Mouse (Mus musculus) spleen, postnatal 14 days (tissue): ENCODE measurements at regions not wholly inside any gene's neighbourhood (a gene's known extent, or its start where the extent isn't known, plus 50 kb on each side); places are given as distances from the start of the nearest gene placed in this dataset.

Experiments
- DNase-seq, 2 experiments: peaks; one replicate each; pipeline ENCODE4 v3.0.0; 2021 to 2022; ENCODE audit warnings: low spot score in 2 of 2

DNA sequence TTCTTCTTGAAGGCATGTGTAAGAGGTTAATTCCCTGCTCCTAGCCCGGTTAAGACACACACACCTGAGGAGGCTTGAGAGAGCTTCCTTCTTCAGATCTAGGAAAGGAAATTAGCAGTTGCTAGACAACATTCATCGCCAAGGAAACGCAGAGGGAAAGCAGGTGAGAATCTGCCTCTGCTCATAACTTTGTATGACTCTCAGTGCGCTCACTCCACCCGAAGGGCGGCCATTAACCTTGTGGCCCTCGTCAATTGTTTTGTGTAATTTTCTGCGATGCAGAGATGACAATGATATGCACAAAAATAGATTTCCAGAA lies 105.3 kb upstream of the Sgk1 start:
- no peak for DNase-seq

GRCm38 (mm10) chr10:21777103-21777502 lies 104.9 kb upstream of the Sgk1 start:
- no peak for DNase-seq

GRCm38 (mm10) chr10:21783478-21783877 lies 98.5 kb upstream of the Sgk1 start:
- DNase-seq = no peak

- no peak for DNase-seq
Observed at GRCm38 (mm10) chr10:21785110-21785509, 96.9 kb upstream of the Sgk1 start.

GRCm38 (mm10) chr10:21785785-21786184 lies 96.2 kb upstream of the Sgk1 start:
- no peak for DNase-seq

DNA sequence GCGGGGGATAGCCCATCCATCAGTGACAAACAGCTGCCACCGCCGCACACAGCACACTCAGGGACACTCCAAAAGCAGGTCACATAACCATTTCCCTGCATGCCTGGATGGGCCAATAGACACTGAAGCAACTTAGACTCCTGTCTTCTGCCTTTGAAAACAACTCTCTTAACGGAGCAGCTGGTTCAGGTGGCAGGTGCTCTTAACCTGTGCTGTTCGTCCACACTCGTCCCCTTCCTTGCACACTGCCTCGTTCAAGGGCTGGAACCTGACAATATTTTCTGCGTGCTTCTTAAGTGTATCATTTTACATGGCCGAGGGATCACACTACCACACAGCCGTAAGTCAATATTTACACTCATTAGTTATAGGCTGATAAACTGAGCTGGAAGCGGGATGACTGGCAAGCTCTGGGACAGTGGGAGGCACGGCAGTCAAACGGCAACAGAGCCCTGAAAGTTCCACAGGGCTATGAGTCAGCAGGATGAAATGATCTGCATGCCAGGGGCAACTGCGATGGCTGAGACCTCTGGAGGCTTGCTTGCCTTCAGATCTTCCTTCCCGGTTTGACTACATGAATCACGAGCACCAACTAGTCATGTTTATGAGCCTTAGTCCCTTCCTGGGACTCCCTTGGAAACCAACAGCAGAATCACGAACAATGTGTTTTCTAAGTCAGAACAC lies 92.0 kb upstream of the Sgk1 start:
- no peak for DNase-seq

GRCm38 (mm10) chr10:21790991-21791390 lies 91.0 kb upstream of the Sgk1 start:
- DNase-seq = no peak

DNA sequence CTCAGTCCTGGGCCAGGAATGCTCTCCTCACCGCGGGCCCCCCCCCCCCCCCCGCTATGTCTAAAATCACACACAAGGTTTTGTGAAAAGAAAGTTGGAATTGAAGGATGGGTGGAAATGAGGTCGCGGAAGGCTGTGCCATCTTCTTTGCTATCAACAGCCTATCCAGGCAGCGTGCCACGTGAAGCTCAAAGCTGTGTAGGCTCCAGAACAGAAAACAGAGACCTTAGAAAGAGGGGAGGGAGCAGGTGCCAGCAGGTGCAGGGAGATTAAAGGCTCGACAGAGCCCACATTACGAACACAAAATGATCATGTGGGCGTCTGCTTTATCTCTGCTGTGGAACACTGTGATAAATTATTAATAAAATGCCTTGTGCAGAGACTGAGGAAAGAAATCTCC lies 89.6 kb upstream of the Sgk1 start:
- DNase-seq = no peak

DNA sequence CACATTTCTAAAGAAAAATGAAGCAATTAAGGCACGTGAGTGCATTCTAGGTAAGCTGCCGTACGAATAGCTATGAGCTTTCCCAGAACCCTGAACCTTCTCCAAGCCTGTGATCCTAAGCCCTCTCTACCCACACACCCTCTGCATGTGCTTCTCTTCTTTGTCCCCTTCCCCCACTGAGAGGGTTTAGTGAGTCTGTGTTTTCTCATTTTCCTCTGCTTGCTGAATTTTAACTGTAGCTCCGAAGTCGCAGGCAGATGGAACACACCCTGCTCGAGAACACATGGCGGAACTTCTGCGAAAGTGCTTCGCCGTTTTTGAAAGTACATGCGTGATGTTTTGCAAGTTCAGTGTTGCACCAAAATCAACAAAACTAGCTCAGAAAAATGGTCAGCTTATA lies 88.3 kb upstream of the Sgk1 start:
- DNase-seq = no peak

DNA sequence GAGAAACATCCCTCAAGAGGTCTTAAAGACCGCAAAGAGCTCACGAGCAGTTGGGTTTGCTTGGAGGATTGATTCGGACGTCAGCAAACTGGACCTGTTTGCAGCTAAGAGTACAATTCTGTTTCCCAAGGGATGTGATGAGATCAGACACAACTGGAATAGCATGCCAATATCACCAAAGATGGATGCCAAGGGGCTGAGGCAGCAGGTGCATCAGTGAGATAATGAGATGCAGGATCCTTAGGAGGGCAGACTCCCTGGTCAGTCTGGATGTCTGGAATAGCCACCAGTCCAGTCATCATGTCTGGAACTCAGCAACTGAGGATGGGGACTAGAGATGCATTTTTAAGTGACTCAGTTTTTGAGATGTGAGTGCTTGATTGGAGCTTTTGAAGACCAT lies 85.6 kb upstream of the Sgk1 start:
- no peak for DNase-seq

- no peak for DNase-seq
Observed at GRCm38 (mm10) chr10:21798103-21798502, 83.9 kb upstream of the Sgk1 start.

DNA sequence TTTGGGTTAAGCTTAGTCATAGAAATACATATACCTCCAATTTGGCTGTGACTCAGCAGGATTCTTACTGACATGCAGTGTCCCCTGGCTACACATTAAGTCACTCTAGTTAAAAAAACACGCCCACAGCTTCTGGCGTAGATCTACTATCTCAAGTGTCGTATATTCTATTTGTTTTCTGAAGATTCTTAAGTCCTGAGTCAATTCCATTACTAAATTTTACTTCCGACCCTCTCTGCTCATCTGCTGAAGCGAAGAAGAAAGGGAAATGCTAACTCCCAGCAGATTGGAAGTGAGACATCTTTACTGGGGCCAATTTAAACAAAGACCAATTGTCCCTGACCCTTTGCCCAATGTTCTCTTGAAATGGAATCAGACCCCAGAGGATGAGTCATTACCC lies 80.4 kb upstream of the Sgk1 start:
- no peak for DNase-seq

- DNase-seq = no peak
Observed at GRCm38 (mm10) chr10:21803184-21803583, 78.8 kb upstream of the Sgk1 start.

GRCm38 (mm10) chr10:21804761-21805160 lies 77.2 kb upstream of the Sgk1 start:
- no peak for DNase-seq

- no peak for DNase-seq
Observed at GRCm38 (mm10) chr10:21805606-21806005, 76.4 kb upstream of the Sgk1 start.

DNA sequence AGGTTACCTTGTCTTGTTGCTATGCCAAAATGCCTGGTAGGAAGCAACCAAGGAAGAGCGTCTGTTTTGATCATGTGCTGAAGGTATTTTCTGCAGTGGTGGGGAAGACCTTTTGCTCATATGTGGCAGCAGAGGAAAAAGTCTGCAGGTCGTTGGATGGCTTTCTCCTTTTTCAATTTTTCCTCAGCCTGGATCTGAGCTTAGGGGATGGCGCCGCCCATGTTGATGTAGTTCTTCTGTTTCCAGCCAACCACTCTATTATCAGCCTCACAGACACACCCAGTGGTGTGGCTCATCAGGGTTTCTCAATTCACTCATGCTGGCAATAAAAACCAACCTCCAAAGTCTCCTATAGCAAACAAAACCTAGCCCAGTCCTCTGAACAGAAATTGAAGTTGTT lies 75.3 kb upstream of the Sgk1 start:
- DNase-seq = no peak

GRCm38 (mm10) chr10:21819686-21820085 lies 62.3 kb upstream of the Sgk1 start:
- DNase-seq = no peak

GRCm38 (mm10) chr10:21821421-21821820 lies 60.6 kb upstream of the Sgk1 start:
- no peak for DNase-seq

- DNase-seq = no peak
Observed at GRCm38 (mm10) chr10:21824418-21825025, 57.5 kb upstream of the Sgk1 start.

GRCm38 (mm10) chr10:21826793-21827504 lies 55.0 kb upstream of the Sgk1 start:
- no peak for DNase-seq

- no peak for DNase-seq
Observed at GRCm38 (mm10) chr10:21827505-21827844, 54.5 kb upstream of the Sgk1 start.

- DNase-seq = no peak
Observed at GRCm38 (mm10) chr10:21828432-21829061, 53.4 kb upstream of the Sgk1 start.
